Mouse (Mus musculus): ENCODE data around the gene Stim2.

GRCm38 (mm10) chr5:54051056-54051455 is 52.8 kb downstream of the Stim2 start:
- TF ChIP-seq CTCF (IDR thresholded peaks at IDR 0.05; ENCODE audit: low read depth) (no peak), EP300 (optimal IDR thresholded peaks at IDR 0.05) (no peak)

Data from stomach, postnatal 0 days (tissue).